20 mouse cellular contexts compared by ENCODE assay signal in genomic region chr12:102725761-102726175, GRCm38 (mm10). TPM values are rescaled to one million over a fixed set of nuclear protein-coding genes. Genes with fewer than 3 reads are reported as not detected.
DNase-seq lines count a peak whose midpoint lies in the region; ATAC-seq and TF ChIP-seq lines count a peak whose summit lies in the region.
"Had no signal": no experiment of that assay in that cellular context is flagged by ENCODE, and none has a peak within 500 bp of the region (broad histone marks: within the 10 kb centered on the region; RNA-seq: fewer than 3 reads in every experiment).

No protein-coding gene starts in this region.

- H3K4me3 ChIP-seq in MEL (ENCODE audit: control insufficient read depth in 1 of 2, insufficient read depth in 1 of 2, low read depth in 2 of 2, low read length in 2 of 2), result no peak overlapping the region
- H3K4me3 ChIP-seq: heart, embryonic 10.5 days; kidney, embryonic 15.5 days; limb, embryonic 12.5 days; myocyte; stomach, embryonic 15.5 days had no signal

- TF ChIP-seq RAD21 in MEL (IDR thresholded peaks at IDR 0.05; ENCODE audit: low read depth, low read length), result no peak

- no peaks in the 10 kb centered on the region for H3K27me3 ChIP-seq in MEL (ENCODE audit: control insufficient read depth in 1 of 2, insufficient read depth in 2 of 2, low read length in 2 of 2)
- H3K27me3 ChIP-seq: kidney, embryonic 15.5 days; limb, embryonic 12.5 days; stomach, embryonic 15.5 days had no signal

- H3K79me2 ChIP-seq in MEL (ENCODE audit: control insufficient read depth, insufficient read depth, low read length, poor library complexity), result no peaks in the 10 kb centered on the region

- TF ChIP-seq EP300 in MEL (IDR thresholded peaks at IDR 0.05; ENCODE audit: low read depth in 1 of 2, low read length in 2 of 2), result no peak

- H3K9me3 ChIP-seq in MEL (replicated peaks; ENCODE audit: insufficient read depth, low read length), result no peaks in the 10 kb centered on the region
- H3K9me3 ChIP-seq: heart, embryonic 10.5 days; kidney, embryonic 15.5 days; limb, embryonic 12.5 days; stomach, embryonic 15.5 days had no signal

- no peak overlapping the region for H3K27ac ChIP-seq in MEL (ENCODE audit: control insufficient read depth, low read depth, low read length)
- H3K27ac ChIP-seq: heart, embryonic 10.5 days; kidney, embryonic 15.5 days; limb, embryonic 12.5 days; stomach, embryonic 15.5 days had no signal

- no peak for TF ChIP-seq POLR2A in MEL (IDR thresholded peaks at IDR 0.05; ENCODE audit: control insufficient read depth in 1 of 2, insufficient read depth in 1 of 2, low read depth in 1 of 2, low read length in 2 of 2, poor library complexity in 1 of 2)

- ATAC-seq in CD4-positive, CD25-positive, alpha-beta regulatory T cell, adult 4 months, result peak; percentile 64
- ATAC-seq: liver, postnatal 0 days had no signal

- H3K36me3 ChIP-seq in MEL (ENCODE audit: control insufficient read depth in 1 of 2, insufficient read depth in 2 of 2, low read length in 2 of 2), result peaks cover 0 to 11% of the 10 kb centered on the region in 2 experiments; a peak in 2 of 4 replicates
- H3K36me3 ChIP-seq: heart, embryonic 10.5 days; kidney, embryonic 15.5 days; limb, embryonic 12.5 days; stomach, embryonic 15.5 days had no signal

- peaks cover 0 to 26% of the 10 kb centered on the region in 2 experiments; a peak in 2 of 4 replicates for H3K4me1 ChIP-seq in MEL (ENCODE audit: control insufficient read depth in 1 of 2, insufficient read depth in 2 of 2, low read length in 2 of 2)

- no peak for TF ChIP-seq CTCF in MEL (IDR thresholded peaks at IDR 0.05 in 2 of 3, conservative IDR thresholded peaks at IDR 0.05 in 1 of 3; ENCODE audit: control insufficient read depth in 1 of 3, insufficient read depth in 1 of 3, low read depth in 2 of 3, low read length in 3 of 3, poor library complexity in 1 of 3, severe bottlenecking in 1 of 3)

- no peak overlapping the region for H3K9ac ChIP-seq in MEL (ENCODE audit: control insufficient read depth, low read depth, low read length, poor library complexity, severe bottlenecking)
- H3K9ac ChIP-seq: kidney, embryonic 15.5 days; limb, embryonic 12.5 days; liver, postnatal 0 days; stomach, embryonic 15.5 days had no signal

- DNase-seq in kidney, postnatal 10 days, result peak; percentile 31
- DNase-seq in kidney, adult 18-20 months, result no peak
- DNase-seq in MEL (ENCODE audit: low read depth, low spot score) (peak; percentile 56), MN1 (ENCODE audit: low spot score) (no peak)
- DNase-seq in induced T-regulatory cell, adult 2 months (ENCODE audit: low read depth), result peak; percentile 81
- no peak for DNase-seq in gastrocnemius, postnatal 25 days
- DNase-seq: cerebellum, adult 8-10 months; gastrocnemius, postnatal 10 days; layer of hippocampus, postnatal 36 days; liver, postnatal 0 days; right cerebral cortex, postnatal 4 days had no signal

TF ChIP-seq in MEL, 35 proteins besides CTCF, POLR2A, EP300 and RAD21:
- TF ChIP-seq GATA1 (IDR thresholded peaks at IDR 0.05; ENCODE audit: low read depth, low read length), result no peak
- no peak for TF ChIP-seq MEF2A (IDR thresholded peaks at IDR 0.05; ENCODE audit: extremely low read depth, insufficient replicate concordance, low read depth, low read length, poor library complexity, severe bottlenecking)
- TF ChIP-seq SIN3A (IDR thresholded peaks at IDR 0.05; ENCODE audit: low read length), result no peak
- TF ChIP-seq RCOR1 (IDR thresholded peaks at IDR 0.05; ENCODE audit: low read depth, low read length), result no peak
- TF ChIP-seq NELFE (IDR thresholded peaks at IDR 0.05; ENCODE audit: low read depth, low read length), result no peak
- TF ChIP-seq ZKSCAN1 (IDR thresholded peaks at IDR 0.05; ENCODE audit: low read depth, low read length), result no peak
- TF ChIP-seq SMC3 (IDR thresholded peaks at IDR 0.05; ENCODE audit: low read depth, low read length), result no peak

RNA-seq across cellular contexts. Expression of gene Moap1, which starts 17.7 kb away (rescaled TPM):
- polyA plus RNA-seq in CD4-positive, CD25-positive, alpha-beta regulatory T cell, adult 4 months (2017; shearing (Covaris generic)), result 1 to 10 TPM; 4.6 to 9.5 TPM
- total RNA-seq in MEL (2012; rRNA removed), result 8.4 and 9.4 TPM in 2 replicates
- 1 to 10 TPM in 1 of 2 experiments, not detected in 1; 8.2 TPM for polyA plus RNA-seq in MEL (2012; ENCODE audit: insufficient read depth in 1 of 2, insufficient read length in 2 of 2, low read depth in 1 of 2, low replicate concordance in 2 of 2, missing spikeins in 1 of 2)
- total RNA-seq in gastrocnemius, postnatal 25 days (2021), result 1 to 10 TPM; 3.7 to 4.6 TPM

RNA-seq across cellular contexts. Expression of gene Tmem251, which starts 17.8 kb away (rescaled TPM):
- polyA plus RNA-seq in CD4-positive, CD25-positive, alpha-beta regulatory T cell, adult 4 months (2017; shearing (Covaris generic)), result 1 to 10 TPM; 9.7 TPM
- 9.0 and 9.3 TPM in 2 replicates for total RNA-seq in MEL (2012; rRNA removed)
- polyA plus RNA-seq in MEL (2012; ENCODE audit: insufficient read depth in 1 of 2, insufficient read length in 2 of 2, low read depth in 1 of 2, low replicate concordance in 2 of 2, missing spikeins in 1 of 2), result 10 to 100 TPM; 11.4 to 57.5 TPM
- total RNA-seq in gastrocnemius, postnatal 25 days (2021), result 1 to 10 TPM; 1.8 to 2.9 TPM

RNA-seq across cellular contexts. Expression of gene Itpk1, which starts 21.0 kb away (rescaled TPM):
- 10 to 100 TPM; 16.3 to 20.8 TPM for polyA plus RNA-seq in CD4-positive, CD25-positive, alpha-beta regulatory T cell, adult 4 months (2017; shearing (Covaris generic))
- total RNA-seq in MEL (2012; rRNA removed), result 10.5 and 12.0 TPM in 2 replicates
- polyA plus RNA-seq in MEL (2012; ENCODE audit: insufficient read depth in 1 of 2, insufficient read length in 2 of 2, low read depth in 1 of 2, low replicate concordance in 2 of 2, missing spikeins in 1 of 2), result 10 to 100 TPM in 1 of 2 experiments, not detected in 1; 25.7 TPM
- total RNA-seq in gastrocnemius, postnatal 25 days (2021), result 1 to 10 TPM; 5.2 to 6.5 TPM

RNA-seq across cellular contexts. Expression of gene Gm28051, which starts 31.8 kb away (rescaled TPM):
- not detected for polyA plus RNA-seq in CD4-positive, CD25-positive, alpha-beta regulatory T cell, adult 4 months (2017; shearing (Covaris generic))
- total RNA-seq in MEL (2012; rRNA removed), result not detected in 2 replicates
- polyA plus RNA-seq in MEL (2012; ENCODE audit: insufficient read depth in 1 of 2, insufficient read length in 2 of 2, low read depth in 1 of 2, low replicate concordance in 2 of 2, missing spikeins in 1 of 2), result not detected
- not detected for total RNA-seq in gastrocnemius, postnatal 25 days (2021)
- total RNA-seq: gastrocnemius, postnatal 10 days; layer of hippocampus, postnatal 36 days; megakaryocyte progenitor cell, adult 5-6 weeks had no signal
- polyA plus RNA-seq: heart, embryonic 10.5 days; hindbrain, embryonic 11.5 days; kidney, embryonic 15.5 days; limb, embryonic 12.5 days; liver, postnatal 0 days; stomach, embryonic 15.5 days; urinary bladder, adult 2 months had no signal

RNA-seq across cellular contexts. Expression of gene Gon7, which starts 31.8 kb away (rescaled TPM):
- polyA plus RNA-seq in CD4-positive, CD25-positive, alpha-beta regulatory T cell, adult 4 months (2017; shearing (Covaris generic)), result 10 to 100 TPM; 27.3 to 32.2 TPM
- 33.0 and 33.7 TPM in 2 replicates for total RNA-seq in MEL (2012; rRNA removed)
- polyA plus RNA-seq in MEL (2012; ENCODE audit: insufficient read depth in 1 of 2, insufficient read length in 2 of 2, low read depth in 1 of 2, low replicate concordance in 2 of 2, missing spikeins in 1 of 2), result 100 to 1,000 TPM in 1 of 2 experiments, 10 to 100 TPM in 1; 31.3 to 129 TPM
- total RNA-seq in gastrocnemius, postnatal 25 days (2021), result 10 to 100 TPM in 1 of 2 experiments, 1 to 10 TPM in 1; 6.5 to 10.1 TPM

Comparison
In these comparisons a context has a peak if more than half of its experiments do, and no peak if none do; other contexts are left out.
1. DNase-seq: peak in kidney, postnatal 10 days (single experiment), MEL (single experiment) and induced T-regulatory cell, adult 2 months (single experiment); none in kidney, adult 18-20 months (single experiment), MN1 (single experiment) and gastrocnemius, postnatal 25 days (single experiment).